Mouse (Mus musculus): ENCODE measurements around the gene Prkch. TPM values are rescaled to one million over a fixed set of nuclear protein-coding genes. Genes with fewer than 3 reads are reported as not detected.

Prkch gene
- polyA plus RNA-seq, 1 experiment from 2014 or later: 8.0 TPM

GRCm38 (mm10) chr12:73788850-73789249 is 204.3 kb downstream of the Prkch start:
- 78% methylated on average over 3 of the region's 3 CpGs for WGBS
- H3K4me2 ChIP-seq (ENCODE audit: low read depth, low read length): no peak overlapping the region
- no peaks in the 10 kb centered on the region for H3K4me1 ChIP-seq (ENCODE audit: control insufficient read depth, insufficient read depth, low read length)
- no peak overlapping the region for H3K27ac ChIP-seq (ENCODE audit: low read depth, low read length)
- no peak overlapping the region for H3K4me3 ChIP-seq (ENCODE audit: low read depth, low read length)
- ATAC-seq (ENCODE audit: low read depth): no peak
- H3K36me3 ChIP-seq (ENCODE audit: control insufficient read depth, insufficient read depth, low read length): no peaks in the 10 kb centered on the region
- H3K9me3 ChIP-seq (ENCODE audit: control insufficient read depth, low read length): no peaks in the 10 kb centered on the region
- H3K27me3 ChIP-seq (ENCODE audit: control insufficient read depth, insufficient read depth, low read length): no peaks in the 10 kb centered on the region
- H3K9ac ChIP-seq (replicated peaks; ENCODE audit: low read depth, low read length): no peak overlapping the region

GRCm38 (mm10) chr12:73790571-73791108 is 206.0 kb downstream of the Prkch start:
- no peaks in the 10 kb centered on the region for H3K27me3 ChIP-seq (ENCODE audit: control insufficient read depth, insufficient read depth, low read length)
- no peaks in the 10 kb centered on the region; the same call in 1 of the 2 replicates for H3K4me1 ChIP-seq (ENCODE audit: control insufficient read depth, insufficient read depth, low read length)
- no peak for ATAC-seq (ENCODE audit: low read depth)
- H3K4me3 ChIP-seq (ENCODE audit: low read depth, low read length): no peak overlapping the region
- no peaks in the 10 kb centered on the region for H3K9me3 ChIP-seq (ENCODE audit: control insufficient read depth, low read length)
- H3K9ac ChIP-seq (replicated peaks; ENCODE audit: low read depth, low read length): no peak overlapping the region
- H3K36me3 ChIP-seq (ENCODE audit: control insufficient read depth, insufficient read depth, low read length): no peaks in the 10 kb centered on the region
- no peak overlapping the region for H3K27ac ChIP-seq (ENCODE audit: low read depth, low read length)
- H3K4me2 ChIP-seq (ENCODE audit: low read depth, low read length): no peak overlapping the region
- 64% methylated on average over 5 of the region's 5 CpGs for WGBS

- Histone ChIP-seq H3K36me3 (ENCODE audit: control insufficient read depth, insufficient read depth, low read length) (no peaks in the 10 kb centered on the region), H3K27ac (ENCODE audit: low read depth, low read length) (no peak overlapping the region), H3K4me1 (ENCODE audit: control insufficient read depth, insufficient read depth, low read length) (no peaks in the 10 kb centered on the region; the same call in 1 of the 2 replicates), H3K27me3 (ENCODE audit: control insufficient read depth, insufficient read depth, low read length) (no peaks in the 10 kb centered on the region), H3K4me2 (ENCODE audit: low read depth, low read length) (no peak overlapping the region), H3K9ac (replicated peaks; ENCODE audit: low read depth, low read length) (no peak overlapping the region), H3K9me3 (ENCODE audit: control insufficient read depth, low read length) (no peaks in the 10 kb centered on the region), H3K4me3 (ENCODE audit: low read depth, low read length) (no peak overlapping the region)
- no peak for ATAC-seq (ENCODE audit: low read depth)
- WGBS: 61% methylated on average over 13 of the region's 13 CpGs
Measured at GRCm38 (mm10) chr12:73793216-73793615, 208.6 kb downstream of the Prkch start.

- ATAC-seq (ENCODE audit: low read depth): no peak
Measured at GRCm38 (mm10) chr12:73793744-73794143, 209.1 kb downstream of the Prkch start.

GRCm38 (mm10) chr12:73794151-73794883 is 209.7 kb downstream of the Prkch start:
- no peak overlapping the region for H3K4me3 ChIP-seq (ENCODE audit: low read depth, low read length)
- H3K27me3 ChIP-seq (ENCODE audit: control insufficient read depth, insufficient read depth, low read length): no peaks in the 10 kb centered on the region
- H3K4me2 ChIP-seq (ENCODE audit: low read depth, low read length): no peak overlapping the region; the same call in 1 of the 2 replicates
- WGBS: 30% methylated on average over 17 of the region's 17 CpGs
- no peaks in the 10 kb centered on the region for H3K9me3 ChIP-seq (ENCODE audit: control insufficient read depth, low read length)
- H3K36me3 ChIP-seq (ENCODE audit: control insufficient read depth, insufficient read depth, low read length): no peaks in the 10 kb centered on the region
- no peak overlapping the region for H3K27ac ChIP-seq (ENCODE audit: low read depth, low read length)
- H3K4me1 ChIP-seq (ENCODE audit: control insufficient read depth, insufficient read depth, low read length): no peaks in the 10 kb centered on the region; the same call in 1 of the 2 replicates
- ATAC-seq (ENCODE audit: low read depth): no peak
- H3K9ac ChIP-seq (replicated peaks; ENCODE audit: low read depth, low read length): peak overlapping the region; percentile 39; the same call in 1 of the 2 replicates

More at GRCm38 (mm10) chr12:73793744-73794143, 209.1 kb downstream of the Prkch start:
- Histone ChIP-seq H3K27me3 (ENCODE audit: control insufficient read depth, insufficient read depth, low read length) (no peaks in the 10 kb centered on the region), H3K9ac (replicated peaks; ENCODE audit: low read depth, low read length) (no peak overlapping the region), H3K36me3 (ENCODE audit: control insufficient read depth, insufficient read depth, low read length) (no peaks in the 10 kb centered on the region), H3K4me2 (ENCODE audit: low read depth, low read length) (no peak overlapping the region; the same call in 1 of the 2 replicates), H3K4me3 (ENCODE audit: low read depth, low read length) (no peak overlapping the region), H3K27ac (ENCODE audit: low read depth, low read length) (no peak overlapping the region), H3K9me3 (ENCODE audit: control insufficient read depth, low read length) (no peaks in the 10 kb centered on the region), H3K4me1 (ENCODE audit: control insufficient read depth, insufficient read depth, low read length) (no peaks in the 10 kb centered on the region; the same call in 1 of the 2 replicates)
- 16% methylated on average over 5 of the region's 5 CpGs for WGBS

- ATAC-seq (ENCODE audit: low read depth): no peak
- no peak overlapping the region for H3K4me3 ChIP-seq (ENCODE audit: low read depth, low read length)
Measured at GRCm38 (mm10) chr12:73799671-73800070, 215.1 kb downstream of the Prkch start.

GRCm38 (mm10) chr12:73800886-73801285 is 216.3 kb downstream of the Prkch start:
- WGBS: 59% methylated on average over 3 of the region's 3 CpGs
- Histone ChIP-seq H3K27ac (ENCODE audit: low read depth, low read length) (no peak overlapping the region), H3K9me3 (ENCODE audit: control insufficient read depth, low read length) (no peaks in the 10 kb centered on the region), H3K27me3 (ENCODE audit: control insufficient read depth, insufficient read depth, low read length) (no peaks in the 10 kb centered on the region), H3K4me2 (ENCODE audit: low read depth, low read length) (no peak overlapping the region), H3K4me3 (ENCODE audit: low read depth, low read length) (no peak overlapping the region), H3K4me1 (ENCODE audit: control insufficient read depth, insufficient read depth, low read length) (no peaks in the 10 kb centered on the region), H3K36me3 (ENCODE audit: control insufficient read depth, insufficient read depth, low read length) (no peaks in the 10 kb centered on the region), H3K9ac (replicated peaks; ENCODE audit: low read depth, low read length) (no peak overlapping the region)
- ATAC-seq (ENCODE audit: low read depth): no peak

More at GRCm38 (mm10) chr12:73799671-73800070, 215.1 kb downstream of the Prkch start:
- Histone ChIP-seq H3K27ac (ENCODE audit: low read depth, low read length) (no peak overlapping the region), H3K9ac (replicated peaks; ENCODE audit: low read depth, low read length) (no peak overlapping the region), H3K27me3 (ENCODE audit: control insufficient read depth, insufficient read depth, low read length) (no peaks in the 10 kb centered on the region), H3K9me3 (ENCODE audit: control insufficient read depth, low read length) (no peaks in the 10 kb centered on the region), H3K4me1 (ENCODE audit: control insufficient read depth, insufficient read depth, low read length) (no peaks in the 10 kb centered on the region), H3K36me3 (ENCODE audit: control insufficient read depth, insufficient read depth, low read length) (no peaks in the 10 kb centered on the region), H3K4me2 (ENCODE audit: low read depth, low read length) (no peak overlapping the region)
- 88% methylated on average over 5 of the region's 5 CpGs for WGBS

GRCm38 (mm10) chr12:73801845-73802244 is 217.2 kb downstream of the Prkch start:
- no peaks in the 10 kb centered on the region for H3K9me3 ChIP-seq (ENCODE audit: control insufficient read depth, low read length)
- no peak for ATAC-seq (ENCODE audit: low read depth)
- no peak overlapping the region for H3K4me3 ChIP-seq (ENCODE audit: low read depth, low read length)
- H3K27ac ChIP-seq (ENCODE audit: low read depth, low read length): no peak overlapping the region
- H3K27me3 ChIP-seq (ENCODE audit: control insufficient read depth, insufficient read depth, low read length): no peaks in the 10 kb centered on the region
- no peak overlapping the region for H3K9ac ChIP-seq (replicated peaks; ENCODE audit: low read depth, low read length)
- no peaks in the 10 kb centered on the region for H3K4me1 ChIP-seq (ENCODE audit: control insufficient read depth, insufficient read depth, low read length)
- 95% methylated on average over 8 of the region's 8 CpGs for whole genome bisulfite sequencing
- no peaks in the 10 kb centered on the region for H3K36me3 ChIP-seq (ENCODE audit: control insufficient read depth, insufficient read depth, low read length)
- H3K4me2 ChIP-seq (ENCODE audit: low read depth, low read length): no peak overlapping the region

- Histone ChIP-seq H3K36me3 (ENCODE audit: control insufficient read depth, insufficient read depth, low read length) (no peaks in the 10 kb centered on the region), H3K9ac (replicated peaks; ENCODE audit: low read depth, low read length) (no peak overlapping the region), H3K4me1 (ENCODE audit: control insufficient read depth, insufficient read depth, low read length) (no peaks in the 10 kb centered on the region), H3K9me3 (ENCODE audit: control insufficient read depth, low read length) (no peaks in the 10 kb centered on the region), H3K27ac (ENCODE audit: low read depth, low read length) (no peak overlapping the region), H3K4me3 (ENCODE audit: low read depth, low read length) (no peak overlapping the region), H3K27me3 (ENCODE audit: control insufficient read depth, insufficient read depth, low read length) (no peaks in the 10 kb centered on the region), H3K4me2 (ENCODE audit: low read depth, low read length) (no peak overlapping the region)
- WGBS: 70% methylated on average over 10 of the region's 10 CpGs
- ATAC-seq (ENCODE audit: low read depth): no peak
Measured at GRCm38 (mm10) chr12:73802379-73803057, 217.9 kb downstream of the Prkch start.

Data from neural tube, embryonic 14.5 days (tissue).